Mouse (Mus musculus) heart, postnatal 0 days (tissue): ENCODE data around the gene Gm10118. TPM values are rescaled to one million over a fixed set of nuclear protein-coding genes. Genes with fewer than 3 reads are reported as not detected.

ENCODE experiments used
- ATAC-seq: fragments of 200-750 bp; cut with Nextera tagmentation; 2 replicates; pipeline ENCODE4 v1.8.0; 2017; ENCODE audit warnings: low read depth, moderate number of reproducible peaks, moderate library complexity; ENCODE audit not compliant: insufficient read depth
- DNase-seq: peaks from one replicate; pipeline ENCODE4 v3.0.0-alpha.2; 2016; ENCODE audit warnings: low spot score
- H3K27ac ChIP-seq: fragments of 300-500 bp; sonication (generic); 2 replicates; pipeline ENCODE4 v1.5.1; 2014; ENCODE audit warnings: low read depth, mild to moderate bottlenecking
- H3K27me3 ChIP-seq: fragments of 300-500 bp; sonication (generic); 2 replicates; pipeline ENCODE4 v1.6.1; 2014; ENCODE audit warnings: low read length, mixed read lengths; ENCODE audit not compliant: control insufficient read depth, insufficient read depth
- H3K36me3 ChIP-seq: fragments of 300-500 bp; sonication (generic); replicated peaks from 2 replicates; pipeline ENCODE4 v1.6.1; 2014; ENCODE audit warnings: low read length, mixed read lengths; ENCODE audit not compliant: control insufficient read depth, insufficient read depth
- H3K4me1 ChIP-seq: fragments of 300-500 bp; sonication (generic); 2 replicates; pipeline ENCODE4 v1.6.1; 2014; ENCODE audit warnings: antibody characterized with exemption; ENCODE audit not compliant: control insufficient read depth, insufficient read depth
- H3K4me2 ChIP-seq: fragments of 300-500 bp; sonication (generic); 2 replicates; pipeline ENCODE4 v1.6.1; 2014; ENCODE audit warnings: low read depth, mild to moderate bottlenecking, low read length, moderate library complexity
- H3K4me3 ChIP-seq: fragments of 300-500 bp; sonication (generic); 2 replicates; pipeline ENCODE4 v1.5.1; 2014; ENCODE audit warnings: low read depth, low read length
- H3K9ac ChIP-seq: fragments of 300-500 bp; sonication (generic); replicated peaks from 2 replicates; pipeline ENCODE4 v1.6.1; 2014; ENCODE audit warnings: low read depth, low read length, mixed read lengths
- H3K9me3 ChIP-seq: fragments of 300-500 bp; sonication (generic); replicated peaks from 2 replicates; pipeline ENCODE4 v1.6.1; 2016; ENCODE audit warnings: low read length; ENCODE audit not compliant: control insufficient read depth
- CTCF ChIP-seq: IDR thresholded peaks from 2 replicates; pipeline ENCODE4 v1.5.1; 2016; ENCODE audit warnings: antibody characterized with exemption, control low read depth, low read depth
- EP300 ChIP-seq: IDR thresholded peaks from 2 replicates; pipeline ENCODE4 v1.6.1; 2016; ENCODE audit warnings: antibody characterized with exemption, low read depth
- WGBS: fragments of 180-500 bp; shearing (Covaris S2); extraction: QIAGEN DNeasy Blood & Tissue Kit; methylation state at CpG from one replicate; pipeline ENCODE4 v1.1.7; 2014; 5-methylcytosine and 5-hydroxymethylcytosine counted together
- polyA plus RNA-seq: library from polyadenylated mRNA; unstranded; fragments of >200 nt; fragmentation: Nextera tagmentation; extraction: Ambion mirVana; gene quantifications from 2 replicates; pipeline ENCODE4 v1.2.1, GENCODE M21; 2015
- total RNA-seq: library from RNA; depleted of rRNA; stranded (reverse); fragments of >200 nt; gene quantifications from 2 replicates; pipeline ENCODE4 v1.2.3, GENCODE M21; 2014; ENCODE audit warnings: low replicate concordance

Gm10118 gene
- total and polyA plus RNA-seq, 2 experiments from 2014 or later = 1.3 TPM; not detected in 1

- TF ChIP-seq EP300 = no peak
- TF ChIP-seq CTCF = no peak
- no peak overlapping the region for H3K9ac ChIP-seq
- no peak for ATAC-seq
- whole genome bisulfite sequencing = 92% methylated on average over 3 of the region's 3 CpGs
- H3K4me2 ChIP-seq = no peak overlapping the region
- no peak overlapping the region for H3K4me3 ChIP-seq
- no peak for DNase-seq
- no peaks in the 10 kb centered on the region for H3K9me3 ChIP-seq
- H3K36me3 ChIP-seq = no peaks in the 10 kb centered on the region
- H3K27ac ChIP-seq = no peak overlapping the region
- 0 out of 2 replicates have a peak, but pooled peaks cover 9% of the 10 kb centered on the region for H3K4me1 ChIP-seq
- H3K27me3 ChIP-seq = no peaks in the 10 kb centered on the region
Measured at GRCm38 (mm10) chr10:63945534-63945933, 18.3 kb upstream of the Gm10118 start.

DNA sequence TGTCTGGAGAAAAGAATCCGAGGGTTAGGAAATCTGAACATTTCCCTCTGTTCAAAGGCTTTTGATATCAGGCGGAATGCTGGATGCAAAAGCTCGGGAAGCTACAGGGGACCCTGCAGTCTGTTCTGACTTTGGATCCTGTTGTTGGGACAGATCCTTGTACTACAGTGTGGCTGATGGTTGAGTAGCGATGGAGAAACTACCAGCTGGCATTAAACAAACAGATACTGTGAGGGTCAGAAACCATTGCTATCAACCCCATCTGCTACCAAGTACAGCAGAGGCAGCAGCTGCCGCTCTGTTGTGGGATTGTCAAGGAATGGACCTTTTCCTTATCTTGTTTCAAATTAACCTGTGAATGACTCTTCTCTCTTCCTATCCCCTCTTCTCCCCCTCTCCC lies 6.7 kb upstream of the Gm10118 start:
- DNase-seq (no peak), ATAC-seq (no peak)
- peaks cover under 1% of the 10 kb centered on the region; the same call in 1 of the 2 replicates for H3K4me1 ChIP-seq
- no peak overlapping the region for H3K9ac ChIP-seq
- no peaks in the 10 kb centered on the region for H3K9me3 ChIP-seq
- 51% methylated on average over 5 of the region's 5 CpGs for WGBS
- H3K27ac ChIP-seq = no peak overlapping the region
- no peak overlapping the region for H3K4me3 ChIP-seq
- no peaks in the 10 kb centered on the region for H3K27me3 ChIP-seq
- no peaks in the 10 kb centered on the region for H3K36me3 ChIP-seq
- no peak for TF ChIP-seq CTCF
- no peak for TF ChIP-seq EP300
- no peak overlapping the region for H3K4me2 ChIP-seq

DNA sequence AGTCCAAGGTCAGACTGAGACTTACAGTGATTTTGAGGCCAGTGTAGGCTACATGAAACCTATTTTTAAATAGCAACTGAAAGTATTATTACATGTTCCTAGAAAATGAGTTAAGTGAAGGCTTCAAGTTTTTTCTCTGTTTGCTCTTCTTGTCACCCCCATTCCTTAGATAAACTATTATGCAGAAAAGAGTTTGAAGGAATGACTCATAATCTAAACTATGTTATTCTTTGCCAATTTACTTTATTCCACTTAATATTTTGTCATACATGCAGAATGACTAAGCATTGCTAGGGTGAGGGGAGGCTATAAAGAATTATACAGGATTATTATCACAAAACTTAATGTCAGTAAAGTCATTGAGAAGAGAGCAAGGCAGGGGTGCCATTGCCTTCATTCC lies 18.4 kb downstream of the Gm10118 start:
- TF ChIP-seq CTCF (no peak), EP300 (no peak)
- Histone ChIP-seq H3K4me3 (no peak overlapping the region), H3K9me3 (no peaks in the 10 kb centered on the region), H3K27ac (no peak overlapping the region), H3K9ac (no peak overlapping the region), H3K4me2 (no peak overlapping the region), H3K27me3 (no peaks in the 10 kb centered on the region), H3K36me3 (no peaks in the 10 kb centered on the region), H3K4me1 (no peaks in the 10 kb centered on the region)
- DNase-seq (no peak), ATAC-seq (no peak)

- no peak for TF ChIP-seq CTCF
- TF ChIP-seq EP300 = no peak
- Histone ChIP-seq H3K9ac (no peak overlapping the region), H3K4me3 (no peak overlapping the region), H3K9me3 (no peaks in the 10 kb centered on the region), H3K4me1 (no peaks in the 10 kb centered on the region), H3K27ac (no peak overlapping the region), H3K27me3 (no peaks in the 10 kb centered on the region), H3K4me2 (no peak overlapping the region), H3K36me3 (no peaks in the 10 kb centered on the region)
- DNase-seq (no peak), ATAC-seq (no peak)
Measured at GRCm38 (mm10) chr10:63899891-63900290, 27.3 kb downstream of the Gm10118 start.

GRCm38 (mm10) chr10:63894612-63895011 lies 32.6 kb downstream of the Gm10118 start:
- ATAC-seq = no peak
- H3K9ac ChIP-seq = no peak overlapping the region
- 92% methylated on average over 5 of the region's 5 CpGs for WGBS

DNA sequence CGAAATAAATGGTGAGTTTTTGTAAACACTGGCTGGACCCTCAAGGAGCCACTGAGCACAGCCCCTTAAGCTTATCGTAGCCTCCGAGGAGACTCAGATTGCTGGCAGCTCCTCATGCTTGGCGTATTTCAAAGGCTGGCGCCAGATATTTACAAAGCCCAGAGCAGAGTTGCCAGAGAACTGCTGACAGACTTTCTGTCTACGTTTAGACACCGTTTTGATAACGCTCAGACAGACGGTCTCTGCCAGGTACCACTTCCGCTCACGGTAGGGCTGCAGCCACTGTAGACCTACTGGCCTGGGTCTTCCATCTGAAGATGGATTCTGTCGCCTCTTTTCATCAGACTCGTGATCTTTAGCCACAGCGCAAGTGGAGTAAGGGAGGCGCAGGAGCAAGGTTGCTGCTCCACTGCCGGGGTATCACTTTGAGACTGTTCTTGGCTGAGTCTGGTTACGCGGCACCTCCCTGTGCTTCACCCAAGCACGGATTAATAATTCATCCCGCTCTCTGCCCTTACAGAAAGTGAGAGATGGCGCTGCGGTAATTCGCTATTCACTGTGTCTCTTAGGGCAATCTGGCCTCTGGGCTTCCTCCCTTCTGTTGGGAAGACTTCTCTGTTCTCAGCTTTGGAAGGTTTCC lies 40.7 kb downstream of the Gm10118 start:
- Histone ChIP-seq H3K27ac (peak overlapping the region; percentile 4), H3K36me3 (no peaks in the 10 kb centered on the region), H3K9ac (peak overlapping the region; percentile 22; the same call in 1 of the 2 replicates), H3K4me3 (peak overlapping the region; percentile 38), H3K4me2 (peak overlapping the region; percentile 57), H3K4me1 (peaks cover 9% of the 10 kb centered on the region; the same call in 1 of the 2 replicates), H3K27me3 (no peaks in the 10 kb centered on the region), H3K9me3 (no peaks in the 10 kb centered on the region)
- 25% methylated on average over 23 of the region's 23 CpGs for WGBS
- TF ChIP-seq CTCF = no peak
- no peak for TF ChIP-seq EP300
- DNase-seq = peak; percentile 37
- ATAC-seq = peak; percentile 41

More at GRCm38 (mm10) chr10:63894612-63895011, 32.6 kb downstream of the Gm10118 start:
- no peaks in the 10 kb centered on the region for H3K36me3 ChIP-seq
- H3K27ac ChIP-seq = no peak overlapping the region
- no peaks in the 10 kb centered on the region for H3K9me3 ChIP-seq
- H3K4me1 ChIP-seq = no peaks in the 10 kb centered on the region
- no peaks in the 10 kb centered on the region for H3K27me3 ChIP-seq
- TF ChIP-seq CTCF (no peak), EP300 (no peak)
- no peak for DNase-seq
- no peak overlapping the region for H3K4me2 ChIP-seq
- H3K4me3 ChIP-seq = no peak overlapping the region
